In the genomic region with DNA sequence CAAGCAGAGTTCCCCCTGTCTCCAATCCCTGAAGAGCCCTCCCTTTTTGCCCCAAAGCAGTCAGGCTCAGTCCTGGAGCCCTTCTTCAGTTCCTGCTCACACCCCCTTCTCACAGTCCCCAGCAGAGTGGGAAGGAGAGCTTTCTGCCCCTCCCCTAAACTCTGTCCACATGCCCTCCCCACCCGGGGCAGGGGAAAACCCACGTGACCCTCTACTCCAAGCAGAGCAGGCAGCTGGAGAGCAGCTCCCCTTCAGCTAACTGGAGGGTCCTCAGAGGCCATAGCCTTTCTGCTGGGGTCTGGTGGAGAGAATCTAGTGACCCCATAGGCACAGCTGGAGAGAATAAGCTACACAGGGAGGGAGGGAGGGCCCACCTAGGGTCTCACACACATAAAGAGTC, we compare ENCODE assay signal across 11 mouse cellular contexts.
A peak's percentile ranks its signal among the peaks of the same experiment; 100 is the strongest.
DNase-seq lines count a peak whose midpoint lies in the region; ATAC-seq and TF ChIP-seq lines count a peak whose summit lies in the region.
"Had no signal": no experiment of that assay in that cellular context is flagged by ENCODE, and none has a peak within 500 bp of the region (broad histone marks: within the 10 kb centered on the region; RNA-seq: fewer than 3 reads in every experiment).

No protein-coding gene starts in this region.

- H3K4me3 ChIP-seq in kidney, postnatal 0 days (replicated peaks; ENCODE audit: low read depth, low read length) = no peak overlapping the region
- no peak overlapping the region for H3K4me3 ChIP-seq in kidney, adult 2 months (ENCODE audit: insufficient read depth, low read depth, low read length)
- H3K4me3 ChIP-seq in CH12.LX (replicated peaks in 1 of 3; ENCODE audit: low read depth in 2 of 3, low read length in 2 of 3, poor library complexity in 1 of 3) = no peak overlapping the region
- no peak overlapping the region for H3K4me3 ChIP-seq in intestine, postnatal 0 days (ENCODE audit: low read depth, low read length)
- no peak overlapping the region for H3K4me3 ChIP-seq in hindbrain, embryonic 14.5 days (replicated peaks; ENCODE audit: low read length)

- DNase-seq in kidney, postnatal 0 days (ENCODE audit: low spot score) = no peak
- DNase-seq in kidney, adult 2 months = no peak
- no peak for DNase-seq in CH12.LX (ENCODE audit: extremely low read depth)
- DNase-seq in brain, embryonic 14.5 days (ENCODE audit: low read depth) = peak; percentile 31
- no peak for DNase-seq in thymus, postnatal 4 days
- no peak for DNase-seq in right cerebral cortex, postnatal 4 days
- no peak for DNase-seq in hindbrain, embryonic 14.5 days (ENCODE audit: low spot score)
- DNase-seq: kidney, adult 18-20 months; layer of hippocampus, postnatal 36 days had no signal

- H3K27ac ChIP-seq in kidney, postnatal 0 days = no peak overlapping the region
- no peak overlapping the region for H3K27ac ChIP-seq in kidney, adult 2 months (ENCODE audit: insufficient read depth, low read depth, low read length)
- no peak overlapping the region for H3K27ac ChIP-seq in CH12.LX (ENCODE audit: insufficient read depth, low read depth)
- no peak overlapping the region for H3K27ac ChIP-seq in intestine, postnatal 0 days (ENCODE audit: low read depth, low read length)
- no peak overlapping the region for H3K27ac ChIP-seq in hindbrain, embryonic 14.5 days
- H3K27ac ChIP-seq: liver, embryonic 14.5 days had no signal

- no peak for TF ChIP-seq EP300 in CH12.LX (IDR thresholded peaks at IDR 0.05; ENCODE audit: low read length)

- in situ Hi-C loops in CH12.LX (cut with MboI; ENCODE audit: low pct_ligation_motif_present, low pct_unique_long_range_greater_than_20kb, low sequenced_read_pairs) = no loop called here

- TF ChIP-seq POLR2A in kidney, adult 2 months (IDR thresholded peaks at IDR 0.05; ENCODE audit: low read depth, low read length) = no peak
- no peak for TF ChIP-seq POLR2A in CH12.LX (IDR thresholded peaks at IDR 0.05; ENCODE audit: low read depth, low read length)
- TF ChIP-seq POLR2A in brain, embryonic 14.5 days (IDR thresholded peaks at IDR 0.05; ENCODE audit: borderline replicate concordance, extremely low read depth, insufficient read depth, insufficient read length, poor library complexity, severe bottlenecking) = no peak

- 9% methylated on average over 2 of the region's 2 CpGs for WGBS in kidney, postnatal 0 days
- WGBS in kidney, adult 2 months = 36% methylated on average over 2 of the region's 2 CpGs
- 10% methylated on average over 2 of the region's 2 CpGs for WGBS in intestine, postnatal 0 days
- 25% methylated on average over 2 of the region's 2 CpGs for WGBS in hindbrain, embryonic 14.5 days

- no peak overlapping the region for H3K9ac ChIP-seq in kidney, postnatal 0 days (ENCODE audit: low read depth, low read length)
- H3K9ac ChIP-seq in CH12.LX (ENCODE audit: insufficient read depth, low read depth) = no peak overlapping the region
- H3K9ac ChIP-seq in intestine, postnatal 0 days (ENCODE audit: low read depth, low read length) = no peak overlapping the region
- no peak overlapping the region for H3K9ac ChIP-seq in hindbrain, embryonic 14.5 days
- H3K9ac ChIP-seq: liver, embryonic 14.5 days had no signal

- no peaks in the 10 kb centered on the region for H3K9me3 ChIP-seq in kidney, postnatal 0 days (replicated peaks; ENCODE audit: low read length)
- H3K9me3 ChIP-seq in CH12.LX (replicated peaks; ENCODE audit: low read length) = no peaks in the 10 kb centered on the region
- H3K9me3 ChIP-seq in intestine, postnatal 0 days (ENCODE audit: control insufficient read depth) = no peaks in the 10 kb centered on the region
- H3K9me3 ChIP-seq in hindbrain, embryonic 14.5 days (ENCODE audit: control insufficient read depth, low read length) = no peaks in the 10 kb centered on the region

- 0 out of 2 replicates have a peak, but pooled peaks cover 3% of the 10 kb centered on the region for H3K4me1 ChIP-seq in kidney, postnatal 0 days (replicated peaks; ENCODE audit: insufficient read depth, low read length)
- H3K4me1 ChIP-seq in kidney, adult 2 months (ENCODE audit: control insufficient read depth, insufficient read depth, low read length) = no peaks in the 10 kb centered on the region
- peaks cover 10 to 46% of the 10 kb centered on the region in 2 experiments for H3K4me1 ChIP-seq in CH12.LX (ENCODE audit: control insufficient read depth in 1 of 2, insufficient read depth in 2 of 2)
- H3K4me1 ChIP-seq in intestine, postnatal 0 days (replicated peaks; ENCODE audit: control insufficient read depth, insufficient read depth, low read length) = no peaks in the 10 kb centered on the region
- 0 out of 2 replicates have a peak, but pooled peaks cover 6% of the 10 kb centered on the region for H3K4me1 ChIP-seq in hindbrain, embryonic 14.5 days (replicated peaks; ENCODE audit: control insufficient read depth, insufficient read depth, low read length)

- no peaks in the 10 kb centered on the region for H3K79me2 ChIP-seq in CH12.LX (replicated peaks; ENCODE audit: control insufficient read depth, extremely low read depth, insufficient read depth, poor library complexity, severe bottlenecking)

- H3K4me2 ChIP-seq in kidney, postnatal 0 days (ENCODE audit: low read length) = no peak overlapping the region
- H3K4me2 ChIP-seq in CH12.LX (ENCODE audit: insufficient read depth, low read depth, poor library complexity, severe bottlenecking) = no peak overlapping the region
- no peak overlapping the region for H3K4me2 ChIP-seq in intestine, postnatal 0 days (replicated peaks; ENCODE audit: low read depth)
- H3K4me2 ChIP-seq in hindbrain, embryonic 14.5 days (replicated peaks) = no peak overlapping the region

- no peak for TF ChIP-seq CTCF in kidney, postnatal 0 days (IDR thresholded peaks at IDR 0.05; ENCODE audit: low read depth)
- no peak for TF ChIP-seq CTCF in kidney, adult 2 months (conservative IDR thresholded peaks at IDR 0.05; ENCODE audit: insufficient read depth, insufficient read length, low read depth, low read length)
- TF ChIP-seq CTCF in CH12.LX (conservative IDR thresholded peaks at IDR 0.05 in 1 of 2, IDR thresholded peaks at IDR 0.05 in 1 of 2; ENCODE audit: low read depth in 2 of 2, low read length in 2 of 2) = no peak
- TF ChIP-seq CTCF in brain, embryonic 14.5 days (IDR thresholded peaks at IDR 0.05; ENCODE audit: borderline replicate concordance, extremely low read depth, insufficient read depth, insufficient read length) = no peak
- TF ChIP-seq CTCF in intestine, postnatal 0 days (IDR thresholded peaks at IDR 0.05; ENCODE audit: low read depth) = no peak

- dilution Hi-C loops in CH12.LX (cut with MboI; ENCODE audit: extremely low pct_ligation_motif_present, extremely low pct_unique_long_range_greater_than_20kb, low sequenced_read_pairs) = no loop called here

- TF ChIP-seq RAD21 in CH12.LX (IDR thresholded peaks at IDR 0.05; ENCODE audit: low read depth, low read length) = no peak

- no peaks in the 10 kb centered on the region for H3K27me3 ChIP-seq in kidney, postnatal 0 days (ENCODE audit: insufficient read depth, low read length)
- H3K27me3 ChIP-seq in kidney, adult 2 months (replicated peaks; ENCODE audit: control insufficient read depth, insufficient read depth, low read length) = no peaks in the 10 kb centered on the region; the same call in 1 of the 2 replicates
- H3K27me3 ChIP-seq in CH12.LX (replicated peaks) = no peaks in the 10 kb centered on the region
- no peaks in the 10 kb centered on the region for H3K27me3 ChIP-seq in intestine, postnatal 0 days (replicated peaks; ENCODE audit: control insufficient read depth, insufficient read depth, low read length)
- H3K27me3 ChIP-seq in hindbrain, embryonic 14.5 days (ENCODE audit: control insufficient read depth, insufficient read depth, low read length) = no peaks in the 10 kb centered on the region

- peak; percentile 40; the same call in 1 of the 2 replicates for ATAC-seq in kidney, postnatal 0 days (replicated peaks; ENCODE audit: low FRiP score, low read depth)
- 0 out of 2 replicates have a peak, but pooled peaks have one; percentile 12 for ATAC-seq in intestine, postnatal 0 days
- ATAC-seq in hindbrain, embryonic 14.5 days (ENCODE audit: low FRiP score) = no peak

- no peaks in the 10 kb centered on the region for H3K36me3 ChIP-seq in kidney, postnatal 0 days (ENCODE audit: insufficient read depth, low read length)
- H3K36me3 ChIP-seq in kidney, adult 2 months (ENCODE audit: control insufficient read depth, insufficient read depth, low read length) = no peaks in the 10 kb centered on the region
- H3K36me3 ChIP-seq in CH12.LX (replicated peaks in 1 of 2; ENCODE audit: control insufficient read depth in 1 of 2, insufficient read depth in 1 of 2, low read length in 1 of 2) = no peaks in the 10 kb centered on the region
- H3K36me3 ChIP-seq in intestine, postnatal 0 days (ENCODE audit: control insufficient read depth, insufficient read depth) = no peaks in the 10 kb centered on the region
- H3K36me3 ChIP-seq in hindbrain, embryonic 14.5 days (replicated peaks; ENCODE audit: control insufficient read depth, insufficient read depth) = no peaks in the 10 kb centered on the region

TF ChIP-seq in CH12.LX, 34 proteins besides CTCF, POLR2A, EP300 and RAD21:
- no peak for TF ChIP-seq ZMIZ1 (IDR thresholded peaks at IDR 0.05; ENCODE audit: low read depth, low read length)
- no peak for TF ChIP-seq ZNF384 (IDR thresholded peaks at IDR 0.05; ENCODE audit: low read depth, low read length)
- no peak for TF ChIP-seq CHD2 (IDR thresholded peaks at IDR 0.05; ENCODE audit: low read length)
- TF ChIP-seq MXI1 (IDR thresholded peaks at IDR 0.05; ENCODE audit: low read depth, low read length) = no peak
- TF ChIP-seq MAX (IDR thresholded peaks at IDR 0.05; ENCODE audit: low read length) = peak; percentile 36; the same call in 1 of the 2 replicates
- no peak for TF ChIP-seq ZKSCAN1 (IDR thresholded peaks at IDR 0.05; ENCODE audit: borderline replicate concordance, low read depth, low read length)
- peak; percentile 47 for TF ChIP-seq USF1 (IDR thresholded peaks at IDR 0.05; ENCODE audit: low read depth, low read length)
- TF ChIP-seq NRF1 (IDR thresholded peaks at IDR 0.05; ENCODE audit: low read depth, low read length) = no peak
- TF ChIP-seq MAZ (IDR thresholded peaks at IDR 0.05; ENCODE audit: low read depth, low read length) = 0 out of 2 replicates have a peak, but pooled peaks have one; percentile 28
- TF ChIP-seq PAX5 (IDR thresholded peaks at IDR 0.05; ENCODE audit: low read length) = no peak
- no peak for TF ChIP-seq MYC (IDR thresholded peaks at IDR 0.05; ENCODE audit: low read depth, low read length)
TF ChIP-seq in CH12.LX: peak in this region for 3.
